Mouse (Mus musculus) natural killer cell, adult 2 months (primary cell): ENCODE results near the gene Olfr1451.
"Not testable (repeated sequence)": the region's sequence is repeated elsewhere in the genome, so short reads cannot be mapped to it uniquely, and the experiment has no call there.

Source experiments
- DNase-seq, 2 experiments: peaks; one replicate each; pipeline ENCODE4 v3.0.0; 2022; ENCODE audit warnings: low spot score in 2 of 2

Gene Olfr1451

GRCm38 (mm10) chr19:12994714-12995113 lies at the start of gene Olfr1451:
Olfr1451 (plus strand) TSS chr19:12995014.
- no peak for DNase-seq

- DNase-seq, result no peak
These were observed 44.9 kb upstream of the Olfr1451 start, which contains the start of gene Olfr1450 for GRCm38 (mm10) chr19:12949958-12950357. Olfr1450 (plus strand) TSS chr19:12950258.

- not testable (repeated sequence) for DNase-seq
These were observed 24.7 kb upstream of the Olfr1451 start for GRCm38 (mm10) chr19:12970082-12970481.

DNA sequence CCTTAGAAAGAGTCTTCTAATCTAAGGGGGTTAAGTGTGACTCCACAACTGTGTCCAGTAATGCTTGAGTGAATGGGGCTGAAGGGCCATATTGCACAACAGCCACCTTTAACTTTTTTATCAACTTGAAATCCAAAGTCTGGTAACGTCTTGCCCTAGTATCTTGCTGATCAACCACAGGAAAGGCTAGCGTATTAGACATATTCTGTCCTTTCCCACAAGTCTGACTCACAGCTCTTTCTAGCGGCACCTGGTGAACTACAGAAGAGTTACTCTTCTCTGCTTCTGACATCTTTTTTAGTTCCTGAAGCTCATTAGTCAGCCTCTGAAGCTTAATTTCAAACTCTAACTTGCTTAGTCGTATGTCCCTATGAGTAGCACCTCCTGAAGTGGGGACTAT lies 2.5 kb upstream of the Olfr1451 start:
- DNase-seq, result not testable (repeated sequence)

DNA sequence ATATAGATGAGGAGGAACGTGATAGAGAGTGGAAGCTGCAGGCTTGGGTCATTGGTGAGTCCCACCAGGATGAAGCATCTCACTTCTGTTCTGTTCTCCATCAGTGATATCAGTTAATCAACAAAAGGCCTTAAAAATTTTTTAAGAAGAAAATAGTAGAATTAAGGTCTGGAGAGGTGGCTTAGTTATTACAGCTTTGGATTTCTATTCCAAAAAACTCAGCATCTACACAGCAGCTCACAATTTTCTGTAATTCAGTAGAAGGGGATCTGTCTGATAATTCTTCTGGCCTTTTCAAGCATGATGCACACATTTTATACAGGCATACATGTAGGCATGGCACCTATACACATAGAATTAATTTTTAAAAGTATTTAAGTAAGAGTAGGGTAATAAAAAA lies 33.4 kb downstream of the Olfr1451 start, which contains the start of gene Olfr1453:
Gene Olfr1453, minus strand, starts transcription at position 101 of the 400 bp plus-strand sequence.
- DNase-seq, result no peak
